Mouse (Mus musculus): ENCODE results near the gene Gm20715. TPM values are rescaled to one million over a fixed set of nuclear protein-coding genes. Genes with fewer than 3 reads are reported as not detected.

Gm20715 gene
- polyA plus RNA-seq (2021; fragmentation: Nextera tagmentation): 0.09 TPM in 1 of 2 replicates, not detected in the other
- long read RNA-seq, experiment 1, partial matches to known transcripts: 0 of 16 reads
- long read RNA-seq, experiment 1, other reads (novel, unspliced or antisense): 16 of 16 reads
- long read RNA-seq, experiment 2, partial matches to known transcripts: 0 of 5 reads
- long read RNA-seq, experiment 2, other reads (novel, unspliced or antisense): 5 of 5 reads

GRCm38 (mm10) chr7:6410043-6410442 is at the start of gene Gm20715:
Gm20715 (plus strand) TSS chr7:6410277.

GRCm38 (mm10) chr7:6363047-6363488 is 47.0 kb upstream of the Gm20715 start, which contains the start of gene Zfp78:
Zfp78 (plus strand) TSS chr7:6363280.

GRCm38 (mm10) chr7:6383044-6383455 is 27.0 kb upstream of the Gm20715 start, which contains the start of gene Zfp28:
Zfp28 (plus strand) TSS chr7:6383295.

GRCm38 (mm10) chr7:6397996-6398975 is 11.8 kb upstream of the Gm20715 start, which contains the start of gene Smim17:
Smim17 (plus strand) TSS chr7:6398715.

DNA sequence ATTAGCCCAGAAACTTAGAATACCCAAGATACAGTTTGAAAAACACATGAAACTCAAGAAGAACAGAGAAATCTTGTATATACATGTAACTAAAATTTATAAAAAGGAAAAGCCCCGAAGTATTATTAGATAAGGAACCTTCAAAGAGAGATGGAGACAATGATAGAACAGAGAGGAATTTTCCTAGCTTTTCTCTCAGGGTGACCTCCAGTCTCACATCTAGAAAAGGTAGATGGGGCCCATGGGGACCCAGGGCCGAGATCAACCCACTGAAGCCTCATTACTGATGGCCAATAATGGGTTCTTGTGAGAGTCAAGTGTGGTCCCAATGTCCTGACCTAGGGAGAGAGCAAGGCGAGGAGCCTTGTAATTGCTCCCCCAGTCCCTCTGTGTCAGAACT is 28.3 kb downstream of the Gm20715 start, which contains the start of gene Olfr1344:
TSS of gene Olfr1344 (plus strand) at position 301 of the 400 bp plus-strand sequence.

DNA sequence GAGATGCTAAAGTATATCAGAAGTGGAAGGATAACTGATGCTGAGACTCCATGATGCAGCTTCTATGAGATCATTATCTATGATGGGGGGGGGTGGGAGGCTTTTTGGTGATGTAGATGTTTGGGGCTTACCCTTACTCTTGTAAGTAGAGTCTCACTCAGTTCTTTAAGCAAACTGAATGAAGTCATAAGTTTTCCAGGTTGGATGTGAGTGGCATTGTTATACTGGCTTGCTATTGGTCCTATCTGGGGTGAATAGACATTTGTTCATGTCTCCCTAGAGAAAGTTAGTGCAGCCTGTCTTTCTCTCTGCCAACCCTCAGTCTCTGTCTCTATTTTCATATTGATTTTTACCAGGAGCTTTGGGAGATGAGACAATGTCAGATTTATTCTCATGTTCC is 45.8 kb downstream of the Gm20715 start, which contains the start of gene Olfr1336:
TSS of gene Olfr1336 (plus strand) at position 301 of the 400 bp plus-strand sequence.

GRCm38 (mm10) chr7:6466951-6467350 is 56.9 kb downstream of the Gm20715 start, which contains the start of gene Olfr1346:
Olfr1346 (plus strand) TSS chr7:6467101.

DNA sequence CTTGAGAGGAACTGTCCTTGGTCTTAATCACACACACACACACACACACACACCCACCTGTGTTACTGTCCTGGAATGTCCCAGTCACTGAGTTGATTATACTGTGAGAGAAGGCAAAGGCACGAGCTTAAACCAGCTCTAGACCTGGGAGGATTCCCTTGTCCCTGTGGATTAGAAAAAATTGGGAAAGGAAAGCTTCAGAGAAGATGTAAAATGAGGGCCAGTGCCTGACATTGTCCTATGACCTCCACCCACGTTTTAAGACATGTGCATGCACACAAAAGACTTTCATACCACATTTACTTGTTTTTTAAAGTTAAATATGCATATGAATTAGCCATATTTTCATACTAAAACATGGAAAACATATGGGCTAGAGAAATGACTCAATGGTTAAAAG is 76.8 kb downstream of the Gm20715 start, which contains the start of gene Olfr5:
TSS of gene Olfr5 (minus strand) at position 101 of the 400 bp plus-strand sequence.

Other genes starting within 250 kb of the Gm20715 start
- 39.0 and 51.1 TPM in 2 replicates for gene Zfp444, start 238.1 kb upstream of the Gm20715 start, polyA plus RNA-seq (2021; fragmentation: Nextera tagmentation)
- gene Galp, start 213.2 kb upstream of the Gm20715 start, polyA plus RNA-seq (2021; fragmentation: Nextera tagmentation): not detected in 2 replicates
- gene Zscan5b, start 188.0 kb upstream of the Gm20715 start, polyA plus RNA-seq (2021; fragmentation: Nextera tagmentation): not detected in 2 replicates
- gene Epp13, start 157.6 kb upstream of the Gm20715 start, polyA plus RNA-seq (2021; fragmentation: Nextera tagmentation): not detected in 2 replicates
- gene Zfp667, start 123.7 kb upstream of the Gm20715 start, polyA plus RNA-seq (2021; fragmentation: Nextera tagmentation): 7.6 and 11.4 TPM in 2 replicates
- 5.6 and 6.3 TPM in 2 replicates for gene Zfp583, start 79.0 kb upstream of the Gm20715 start, polyA plus RNA-seq (2021; fragmentation: Nextera tagmentation)
- 1.5 and 2.5 TPM in 2 replicates for gene Gm3854, start 66.5 kb upstream of the Gm20715 start, polyA plus RNA-seq (2021; fragmentation: Nextera tagmentation)
- gene Zfp78, start 47.0 kb upstream of the Gm20715 start, polyA plus RNA-seq (2021; fragmentation: Nextera tagmentation): 2.7 and 4.1 TPM in 2 replicates
- gene Zfp28, start 27.0 kb upstream of the Gm20715 start, polyA plus RNA-seq (2021; fragmentation: Nextera tagmentation): 3.2 and 6.0 TPM in 2 replicates
- 4.0 and 5.4 TPM in 2 replicates for gene Smim17, start 11.6 kb upstream of the Gm20715 start, polyA plus RNA-seq (2021; fragmentation: Nextera tagmentation)
- 1.1 and 1.2 TPM in 2 replicates for gene Olfr1344, start 28.4 kb downstream of the Gm20715 start, polyA plus RNA-seq (2021; fragmentation: Nextera tagmentation)
- not detected in 2 replicates for gene Olfr1336, start 45.9 kb downstream of the Gm20715 start, polyA plus RNA-seq (2021; fragmentation: Nextera tagmentation)
- not detected in 2 replicates for gene Olfr1346, start 56.8 kb downstream of the Gm20715 start, polyA plus RNA-seq (2021; fragmentation: Nextera tagmentation)
- gene Olfr5, start 76.7 kb downstream of the Gm20715 start, polyA plus RNA-seq (2021; fragmentation: Nextera tagmentation): not detected in 2 replicates
- not detected in 2 replicates for gene Olfr1347, start 89.5 kb downstream of the Gm20715 start, polyA plus RNA-seq (2021; fragmentation: Nextera tagmentation)
- gene Olfr1348, start 98.5 kb downstream of the Gm20715 start, polyA plus RNA-seq (2021; fragmentation: Nextera tagmentation): not detected in 2 replicates
- gene Olfr1349, start 112.7 kb downstream of the Gm20715 start, polyA plus RNA-seq (2021; fragmentation: Nextera tagmentation): not detected in 2 replicates
- not detected in 2 replicates for gene Olfr1350, start 154.6 kb downstream of the Gm20715 start, polyA plus RNA-seq (2021; fragmentation: Nextera tagmentation)